Mouse (Mus musculus): ENCODE data around the gene Odf4. TPM values are rescaled to one million over a fixed set of nuclear protein-coding genes. Genes with fewer than 3 reads are reported as not detected.

The Odf4 gene
- polyA plus RNA-seq, 1 experiment from 2014 or later = 1.3 TPM

DNA sequence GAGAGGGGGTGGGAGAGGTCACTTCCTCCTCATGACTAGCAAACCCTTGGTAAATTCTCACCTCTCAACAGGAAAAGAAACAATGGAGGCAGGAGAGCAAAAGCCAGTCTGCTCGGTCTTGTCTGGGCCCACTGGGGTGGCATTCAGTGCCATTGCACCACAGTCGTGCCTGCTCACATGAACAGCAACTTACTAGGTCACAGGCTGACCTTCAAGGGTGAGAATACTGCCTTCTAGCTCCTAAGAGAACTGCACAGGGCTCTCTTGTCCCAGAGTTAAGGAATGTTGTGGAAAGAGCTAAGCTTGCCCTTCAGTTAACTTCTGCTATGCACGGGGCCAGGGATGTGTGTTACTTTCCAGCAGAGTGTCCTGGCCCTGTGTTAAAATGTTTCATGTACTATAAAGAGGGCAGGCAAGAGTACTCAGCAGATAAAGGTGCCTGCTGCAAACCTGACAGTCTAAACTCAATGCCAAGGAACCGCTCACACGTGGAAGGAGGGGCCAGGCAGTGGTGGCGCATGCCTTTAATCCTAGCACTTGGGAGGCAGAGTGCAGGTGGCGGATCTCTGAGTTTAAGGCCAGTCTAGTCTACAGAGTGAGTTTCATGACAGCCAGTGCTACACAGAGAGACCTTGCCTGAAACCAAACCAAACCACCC, 17.9 kb downstream of the Odf4 start:
- ATAC-seq (ENCODE audit: low read depth) = no peak
- Histone ChIP-seq H3K27ac (ENCODE audit: low read depth, low read length) (no peak overlapping the region), H3K4me2 (ENCODE audit: low read depth, low read length) (no peak overlapping the region), H3K9ac (replicated peaks; ENCODE audit: low read depth, low read length) (no peak overlapping the region), H3K4me3 (ENCODE audit: low read depth, low read length) (no peak overlapping the region), H3K36me3 (ENCODE audit: control insufficient read depth, insufficient read depth, low read length) (peaks cover 28% of the 10 kb centered on the region), H3K9me3 (ENCODE audit: control insufficient read depth, low read length) (no peaks in the 10 kb centered on the region), H3K27me3 (ENCODE audit: control insufficient read depth, insufficient read depth, low read length) (no peaks in the 10 kb centered on the region), H3K4me1 (ENCODE audit: control insufficient read depth, insufficient read depth, low read length) (no peaks in the 10 kb centered on the region; the same call in 1 of the 2 replicates)
- 55% methylated on average over 7 of the region's 7 CpGs for WGBS

DNA sequence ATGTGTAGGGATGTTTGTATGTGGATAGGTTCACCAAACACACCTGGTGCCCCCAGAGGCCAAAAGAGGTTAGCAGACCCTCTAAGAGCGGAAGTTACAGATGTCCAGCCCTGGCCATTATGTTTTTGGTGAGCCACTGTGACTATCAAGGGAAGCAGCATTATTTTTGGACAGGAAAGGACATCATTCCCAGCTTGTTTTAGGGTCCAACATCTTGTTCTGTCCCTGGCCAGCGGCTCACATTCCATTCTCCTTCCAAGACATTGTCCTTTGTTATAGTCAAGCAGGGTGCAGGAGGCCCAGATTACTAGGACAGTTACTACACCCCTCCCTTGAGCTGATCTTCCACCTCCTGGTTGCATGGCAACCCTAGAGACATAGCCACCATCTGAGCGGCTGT, 19.6 kb downstream of the Odf4 start:
- Histone ChIP-seq H3K36me3 (ENCODE audit: control insufficient read depth, insufficient read depth, low read length) (peaks cover 41% of the 10 kb centered on the region), H3K4me1 (ENCODE audit: control insufficient read depth, insufficient read depth, low read length) (peaks cover 6% of the 10 kb centered on the region), H3K27ac (ENCODE audit: low read depth, low read length) (no peak overlapping the region), H3K4me3 (ENCODE audit: low read depth, low read length) (no peak overlapping the region), H3K9me3 (ENCODE audit: control insufficient read depth, low read length) (no peaks in the 10 kb centered on the region), H3K9ac (replicated peaks; ENCODE audit: low read depth, low read length) (no peak overlapping the region), H3K27me3 (ENCODE audit: control insufficient read depth, insufficient read depth, low read length) (no peaks in the 10 kb centered on the region), H3K4me2 (ENCODE audit: low read depth, low read length) (no peak overlapping the region)
- WGBS = 77% methylated on average over 3 of the region's 3 CpGs
- ATAC-seq (ENCODE audit: low read depth) = no peak

- Histone ChIP-seq H3K9me3 (ENCODE audit: control insufficient read depth, low read length) (no peaks in the 10 kb centered on the region), H3K9ac (replicated peaks; ENCODE audit: low read depth, low read length) (no peak overlapping the region)
- 83% methylated on average over 4 of the region's 4 CpGs for WGBS
These were observed 20.5 kb downstream of the Odf4 start for GRCm38 (mm10) chr11:68906461-68906790.

DNA sequence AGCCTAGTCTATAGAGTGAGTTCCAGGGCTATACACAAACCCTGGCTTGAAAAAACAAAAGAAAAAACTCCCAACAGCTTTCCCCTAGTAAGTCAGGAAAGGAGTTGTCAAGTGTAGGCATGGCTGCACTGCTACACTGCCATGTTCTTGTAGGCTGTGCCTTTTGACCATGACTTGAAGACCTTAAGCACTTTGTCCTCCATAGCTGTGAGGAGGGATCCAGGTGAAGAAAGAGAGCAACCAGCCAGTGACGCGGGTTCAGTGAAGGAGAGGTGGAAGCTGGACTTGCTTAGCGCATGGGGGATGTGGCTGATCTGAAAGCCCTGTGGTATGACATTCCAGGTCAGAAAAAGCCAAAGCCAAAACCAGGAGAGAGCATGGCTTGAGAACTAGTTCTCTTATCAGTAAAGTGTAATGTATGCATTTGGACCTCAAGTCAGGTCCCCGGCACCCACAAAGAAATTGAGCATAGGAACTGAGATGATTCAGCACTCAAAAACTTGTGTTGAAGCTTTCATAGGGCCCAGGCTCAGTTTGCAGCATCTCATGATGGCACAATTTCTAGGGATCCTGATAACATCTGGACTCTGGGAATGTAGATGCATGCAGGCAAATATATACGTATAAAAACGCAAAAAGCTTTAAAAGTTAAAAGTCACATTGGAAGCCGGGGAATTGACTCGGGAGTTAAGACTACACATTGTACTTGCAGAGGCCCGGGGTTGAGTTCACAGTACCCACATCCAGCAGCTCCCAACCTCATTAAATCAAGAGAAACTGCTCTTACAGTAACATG, 21.0 kb downstream of the Odf4 start:
- 91% methylated on average over 9 of the region's 9 CpGs for WGBS
- H3K9me3 ChIP-seq (ENCODE audit: control insufficient read depth, low read length) = no peaks in the 10 kb centered on the region
- H3K4me1 ChIP-seq (ENCODE audit: control insufficient read depth, insufficient read depth, low read length) = peaks cover 7% of the 10 kb centered on the region
- H3K36me3 ChIP-seq (ENCODE audit: control insufficient read depth, insufficient read depth, low read length) = peaks cover 41% of the 10 kb centered on the region
- no peak overlapping the region for H3K27ac ChIP-seq (ENCODE audit: low read depth, low read length)
- no peak overlapping the region for H3K4me2 ChIP-seq (ENCODE audit: low read depth, low read length)
- ATAC-seq (ENCODE audit: low read depth) = no peak
- H3K9ac ChIP-seq (replicated peaks; ENCODE audit: low read depth, low read length) = no peak overlapping the region
- no peaks in the 10 kb centered on the region for H3K27me3 ChIP-seq (ENCODE audit: control insufficient read depth, insufficient read depth, low read length)
- H3K4me3 ChIP-seq (ENCODE audit: low read depth, low read length) = no peak overlapping the region

More at GRCm38 (mm10) chr11:68906461-68906790, 20.5 kb downstream of the Odf4 start:
- H3K4me1 ChIP-seq (ENCODE audit: control insufficient read depth, insufficient read depth, low read length) = peaks cover 7% of the 10 kb centered on the region
- H3K36me3 ChIP-seq (ENCODE audit: control insufficient read depth, insufficient read depth, low read length) = peaks cover 41% of the 10 kb centered on the region
- no peaks in the 10 kb centered on the region for H3K27me3 ChIP-seq (ENCODE audit: control insufficient read depth, insufficient read depth, low read length)
- H3K4me3 ChIP-seq (ENCODE audit: low read depth, low read length) = no peak overlapping the region
- no peak overlapping the region for H3K4me2 ChIP-seq (ENCODE audit: low read depth, low read length)
- H3K27ac ChIP-seq (ENCODE audit: low read depth, low read length) = no peak overlapping the region
- no peak for ATAC-seq (ENCODE audit: low read depth)

GRCm38 (mm10) chr11:68905138-68905531, 21.7 kb downstream of the Odf4 start:
- no peak for ATAC-seq (ENCODE audit: low read depth)
- H3K4me1 ChIP-seq (ENCODE audit: control insufficient read depth, insufficient read depth, low read length) = peaks cover 7% of the 10 kb centered on the region
- H3K27me3 ChIP-seq (ENCODE audit: control insufficient read depth, insufficient read depth, low read length) = no peaks in the 10 kb centered on the region
- H3K4me3 ChIP-seq (ENCODE audit: low read depth, low read length) = no peak overlapping the region
- no peak overlapping the region for H3K27ac ChIP-seq (ENCODE audit: low read depth, low read length)
- WGBS = 86% methylated on average over 3 of the region's 3 CpGs
- H3K4me2 ChIP-seq (ENCODE audit: low read depth, low read length) = no peak overlapping the region
- no peaks in the 10 kb centered on the region for H3K9me3 ChIP-seq (ENCODE audit: control insufficient read depth, low read length)
- H3K36me3 ChIP-seq (ENCODE audit: control insufficient read depth, insufficient read depth, low read length) = peaks cover 41% of the 10 kb centered on the region
- no peak overlapping the region for H3K9ac ChIP-seq (replicated peaks; ENCODE audit: low read depth, low read length)

- H3K9ac ChIP-seq (replicated peaks; ENCODE audit: low read depth, low read length) = no peak overlapping the region
- H3K27me3 ChIP-seq (ENCODE audit: control insufficient read depth, insufficient read depth, low read length) = no peaks in the 10 kb centered on the region
- no peak overlapping the region for H3K4me2 ChIP-seq (ENCODE audit: low read depth, low read length)
- ATAC-seq (ENCODE audit: low read depth) = no peak
- no peaks in the 10 kb centered on the region for H3K9me3 ChIP-seq (ENCODE audit: control insufficient read depth, low read length)
- H3K4me3 ChIP-seq (ENCODE audit: low read depth, low read length) = no peak overlapping the region
- no peak overlapping the region for H3K27ac ChIP-seq (ENCODE audit: low read depth, low read length)
- H3K36me3 ChIP-seq (ENCODE audit: control insufficient read depth, insufficient read depth, low read length) = peaks cover 41% of the 10 kb centered on the region
- peaks cover 7% of the 10 kb centered on the region for H3K4me1 ChIP-seq (ENCODE audit: control insufficient read depth, insufficient read depth, low read length)
- WGBS = 83% methylated on average over 8 of the region's 8 CpGs
These were observed 22.3 kb downstream of the Odf4 start for GRCm38 (mm10) chr11:68904375-68905137.

DNA sequence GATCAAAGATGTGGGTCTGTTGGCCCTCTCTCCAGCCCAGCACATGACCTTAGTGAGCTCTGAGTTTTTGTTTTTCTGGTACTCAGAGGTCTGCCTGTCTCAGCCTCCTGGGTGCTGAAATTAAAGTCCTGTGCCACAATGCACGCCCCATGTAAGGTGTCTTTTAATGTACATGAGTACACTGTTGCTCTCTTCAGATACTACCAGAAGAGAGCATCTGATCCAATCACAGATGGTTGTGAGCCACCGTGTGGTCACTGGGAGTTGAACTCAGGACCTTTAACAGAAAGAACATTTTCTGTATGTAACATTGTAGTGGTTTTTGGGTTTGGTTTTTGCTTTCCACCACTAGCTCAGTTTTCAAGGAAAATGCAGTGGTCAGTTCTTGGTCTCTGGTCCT, 23.1 kb downstream of the Odf4 start:
- H3K27ac ChIP-seq (ENCODE audit: low read depth, low read length) = no peak overlapping the region
- WGBS = 91% methylated on average over 2 of the region's 2 CpGs
- no peak overlapping the region for H3K4me2 ChIP-seq (ENCODE audit: low read depth, low read length)
- peaks cover 7% of the 10 kb centered on the region for H3K4me1 ChIP-seq (ENCODE audit: control insufficient read depth, insufficient read depth, low read length)
- no peak overlapping the region for H3K9ac ChIP-seq (replicated peaks; ENCODE audit: low read depth, low read length)
- no peaks in the 10 kb centered on the region for H3K27me3 ChIP-seq (ENCODE audit: control insufficient read depth, insufficient read depth, low read length)
- ATAC-seq (ENCODE audit: low read depth) = no peak
- H3K4me3 ChIP-seq (ENCODE audit: low read depth, low read length) = no peak overlapping the region
- H3K9me3 ChIP-seq (ENCODE audit: control insufficient read depth, low read length) = no peaks in the 10 kb centered on the region
- H3K36me3 ChIP-seq (ENCODE audit: control insufficient read depth, insufficient read depth, low read length) = peaks cover 41% of the 10 kb centered on the region

GRCm38 (mm10) chr11:68902823-68903222, 24.1 kb downstream of the Odf4 start:
- 87% methylated on average over 5 of the region's 5 CpGs for WGBS

GRCm38 (mm10) chr11:68902367-68902766, 24.5 kb downstream of the Odf4 start:
- WGBS = 2% methylated on average over 11 of the region's 11 CpGs
- peak overlapping the region; percentile 76 for H3K9ac ChIP-seq (replicated peaks; ENCODE audit: low read depth, low read length)
- peak overlapping the region; percentile 62 for H3K4me2 ChIP-seq (ENCODE audit: low read depth, low read length)
- H3K27ac ChIP-seq (ENCODE audit: low read depth, low read length) = no peak overlapping the region
- peaks cover 7% of the 10 kb centered on the region for H3K4me1 ChIP-seq (ENCODE audit: control insufficient read depth, insufficient read depth, low read length)
- no peak for ATAC-seq (ENCODE audit: low read depth)
- H3K9me3 ChIP-seq (ENCODE audit: control insufficient read depth, low read length) = no peaks in the 10 kb centered on the region
- H3K27me3 ChIP-seq (ENCODE audit: control insufficient read depth, insufficient read depth, low read length) = no peaks in the 10 kb centered on the region
- peak overlapping the region; percentile 72 for H3K4me3 ChIP-seq (ENCODE audit: low read depth, low read length)
- peaks cover 41% of the 10 kb centered on the region for H3K36me3 ChIP-seq (ENCODE audit: control insufficient read depth, insufficient read depth, low read length)

More at GRCm38 (mm10) chr11:68902823-68903222, 24.1 kb downstream of the Odf4 start:
- H3K36me3 ChIP-seq (ENCODE audit: control insufficient read depth, insufficient read depth, low read length) = peaks cover 41% of the 10 kb centered on the region
- peak overlapping the region; percentile 76; the same call in 1 of the 2 replicates for H3K9ac ChIP-seq (replicated peaks; ENCODE audit: low read depth, low read length)
- no peaks in the 10 kb centered on the region for H3K9me3 ChIP-seq (ENCODE audit: control insufficient read depth, low read length)
- H3K27ac ChIP-seq (ENCODE audit: low read depth, low read length) = no peak overlapping the region
- H3K4me1 ChIP-seq (ENCODE audit: control insufficient read depth, insufficient read depth, low read length) = peaks cover 7% of the 10 kb centered on the region
- peak overlapping the region; percentile 62 for H3K4me2 ChIP-seq (ENCODE audit: low read depth, low read length)
- no peak for ATAC-seq (ENCODE audit: low read depth)
- H3K4me3 ChIP-seq (ENCODE audit: low read depth, low read length) = peak overlapping the region; percentile 72
- H3K27me3 ChIP-seq (ENCODE audit: control insufficient read depth, insufficient read depth, low read length) = no peaks in the 10 kb centered on the region
